Mouse (Mus musculus): ENCODE measurements around the gene Popdc2.

The Popdc2 gene

GRCm38 (mm10) chr16:38376163-38376840 lies 14.3 kb downstream of the Popdc2 start:
- no peak for DNase-seq (ENCODE audit: low read depth, low spot score)

- DNase-seq (ENCODE audit: low read depth, low spot score): no peak
Measured at GRCm38 (mm10) chr16:38376841-38377249, 14.8 kb downstream of the Popdc2 start.

GRCm38 (mm10) chr16:38377546-38377945 lies 15.5 kb downstream of the Popdc2 start:
- DNase-seq (ENCODE audit: low read depth, low spot score): no peak

- DNase-seq (ENCODE audit: low read depth, low spot score): no peak
Measured at GRCm38 (mm10) chr16:38378591-38378990, 16.6 kb downstream of the Popdc2 start.

- peak; percentile 49 for DNase-seq (ENCODE audit: low read depth, low spot score)
Measured at GRCm38 (mm10) chr16:38379088-38379487, 17.1 kb downstream of the Popdc2 start.

- no peak for DNase-seq (ENCODE audit: low read depth, low spot score)
Measured at GRCm38 (mm10) chr16:38379493-38379892, 17.5 kb downstream of the Popdc2 start.

GRCm38 (mm10) chr16:38379926-38380325 lies 17.9 kb downstream of the Popdc2 start:
- no peak for DNase-seq (ENCODE audit: low read depth, low spot score)

- DNase-seq (ENCODE audit: low read depth, low spot score): no peak
Measured at GRCm38 (mm10) chr16:38383683-38384082, 21.7 kb downstream of the Popdc2 start.

- no peak for DNase-seq (ENCODE audit: low read depth, low spot score)
Measured at GRCm38 (mm10) chr16:38385184-38385634, 23.2 kb downstream of the Popdc2 start.

- peak; percentile 33 for DNase-seq (ENCODE audit: low read depth, low spot score)
Measured at GRCm38 (mm10) chr16:38385700-38386099, 23.7 kb downstream of the Popdc2 start.

GRCm38 (mm10) chr16:38387389-38387788 lies 25.4 kb downstream of the Popdc2 start:
- no peak for DNase-seq (ENCODE audit: low read depth, low spot score)

GRCm38 (mm10) chr16:38388757-38389156 lies 26.7 kb downstream of the Popdc2 start:
- no peak for DNase-seq (ENCODE audit: low read depth, low spot score)

- peak; percentile 43 for DNase-seq (ENCODE audit: low read depth, low spot score)
Measured at GRCm38 (mm10) chr16:38389284-38389893, 27.4 kb downstream of the Popdc2 start.

- no peak for DNase-seq (ENCODE audit: low read depth, low spot score)
Measured at GRCm38 (mm10) chr16:38390322-38390721, 28.3 kb downstream of the Popdc2 start.

GRCm38 (mm10) chr16:38392126-38392894 lies 30.3 kb downstream of the Popdc2 start:
- DNase-seq (ENCODE audit: low read depth, low spot score): no peak

GRCm38 (mm10) chr16:38394191-38394618 lies 32.2 kb downstream of the Popdc2 start:
- peak; percentile 92 for DNase-seq (ENCODE audit: low read depth, low spot score)

- DNase-seq (ENCODE audit: low read depth, low spot score): peak; percentile 20
Measured at GRCm38 (mm10) chr16:38395060-38395730, 33.2 kb downstream of the Popdc2 start.

GRCm38 (mm10) chr16:38396155-38396554 lies 34.1 kb downstream of the Popdc2 start:
- DNase-seq (ENCODE audit: low read depth, low spot score): peak; percentile 97

- no peak for DNase-seq (ENCODE audit: low read depth, low spot score)
Measured at GRCm38 (mm10) chr16:38398266-38398665, 36.3 kb downstream of the Popdc2 start.

- no peak for DNase-seq (ENCODE audit: low read depth, low spot score)
Measured at GRCm38 (mm10) chr16:38399076-38399475, 37.1 kb downstream of the Popdc2 start.

- DNase-seq (ENCODE audit: low read depth, low spot score): peak; percentile 58
Measured at GRCm38 (mm10) chr16:38399531-38400231, 37.7 kb downstream of the Popdc2 start.
